Comparison of ENCODE assay signal across 1 mouse cellular context in the genomic region with DNA sequence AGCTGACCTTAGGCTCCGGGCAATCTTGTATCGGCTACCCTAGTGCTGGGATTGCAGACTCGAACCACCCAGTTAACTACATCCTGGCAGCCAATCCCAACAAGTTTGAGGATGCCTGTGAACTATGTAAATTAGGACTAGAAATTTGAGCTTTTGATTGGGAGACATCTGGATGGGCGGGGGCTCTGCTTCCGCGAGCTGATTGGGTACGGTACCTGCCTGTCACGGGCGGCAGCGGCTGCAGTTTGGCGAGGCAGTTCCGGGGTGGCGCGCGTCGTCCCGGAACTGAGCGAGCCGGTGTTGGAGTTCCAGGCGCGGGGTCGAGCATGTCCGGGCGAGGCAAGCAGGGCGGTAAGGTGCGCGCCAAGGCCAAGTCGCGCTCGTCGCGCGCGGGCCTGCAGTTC.
TF ChIP-seq lines count a peak whose summit lies in the region.

TSS of gene H2afj (plus strand) at position 231 of the 404 bp plus-strand sequence.

TF ChIP-seq in CH12.LX, 34 proteins besides CTCF, POLR2A, EP300 and RAD21 (continued from another document):
- TF ChIP-seq MAZ (IDR thresholded peaks at IDR 0.05; ENCODE audit: low read depth, low read length), result 0 out of 2 replicates have a peak, but pooled peaks have one; percentile 48
- TF ChIP-seq POLR2AphosphoS2 (IDR thresholded peaks at IDR 0.05; ENCODE audit: low read depth, low read length), result peak; percentile 65; the same call in 1 of the 2 replicates
- 0 out of 2 replicates have a peak, but pooled peaks have one; percentile 23 for TF ChIP-seq MYC (IDR thresholded peaks at IDR 0.05; ENCODE audit: low read depth, low read length)
- TF ChIP-seq PAX5 (IDR thresholded peaks at IDR 0.05; ENCODE audit: low read length), result no peak
- TF ChIP-seq GABPA (IDR thresholded peaks at IDR 0.05; ENCODE audit: insufficient replicate concordance, low read depth, low read length), result no peak
- TF ChIP-seq KAT2A (IDR thresholded peaks at IDR 0.05; ENCODE audit: insufficient replicate concordance, low read length), result peak; percentile 58; the same call in 1 of the 2 replicates
